Mouse (Mus musculus) ES-Bruce4 (cell line): ENCODE results near the gene 1700024G13Rik.

Source experiments
- CTCF ChIP-seq: IDR thresholded peaks from one replicate; pipeline ENCODE4 v1.8.1; 2011; ENCODE audit warnings: low read depth, low read length
- POLR2A ChIP-seq: IDR thresholded peaks from one replicate; pipeline ENCODE4 v1.8.1; 2011; ENCODE audit warnings: low read length; ENCODE audit not compliant: insufficient read depth

- TF ChIP-seq CTCF (no peak), POLR2A (no peak)
Observed at GRCm38 (mm10) chr14:32336547-32336946, 51.6 kb downstream of the 1700024G13Rik start.
